ENCODE assay signal across 10 mouse cellular contexts in genomic region chr4:100994442-100995255, GRCm38 (mm10). TPM values are rescaled to one million over a fixed set of nuclear protein-coding genes. Genes with fewer than 3 reads are reported as not detected.
DNase-seq lines count a peak whose midpoint lies in the region; ATAC-seq lines count a peak whose summit lies in the region.
"Had no signal": no experiment of that assay in that cellular context is flagged by ENCODE, and none has a peak within 500 bp of the region (broad histone marks: within the 10 kb centered on the region; RNA-seq: fewer than 3 reads in every experiment).

No protein-coding gene starts in this region.

- H3K4me1 ChIP-seq in hindbrain, embryonic 11.5 days (replicated peaks; ENCODE audit: control insufficient read depth, insufficient read depth, low read length), result peaks cover 2% of the 10 kb centered on the region; the same call in 1 of the 2 replicates
- peaks cover 23% of the 10 kb centered on the region for H3K4me1 ChIP-seq in hindbrain, embryonic 16.5 days (ENCODE audit: control insufficient read depth, insufficient read depth, low read depth, low read length)
- no peaks in the 10 kb centered on the region for H3K4me1 ChIP-seq in intestine, embryonic 16.5 days (ENCODE audit: control insufficient read depth, insufficient read depth, low read length)
- H3K4me1 ChIP-seq in neural tube, embryonic 14.5 days (ENCODE audit: control insufficient read depth, insufficient read depth, low read length), result 0 out of 2 replicates have a peak, but pooled peaks cover 3% of the 10 kb centered on the region

- no peak overlapping the region for H3K9ac ChIP-seq in hindbrain, embryonic 11.5 days (ENCODE audit: low read depth, low read length)
- H3K9ac ChIP-seq in hindbrain, embryonic 16.5 days (ENCODE audit: low read depth, low read length), result no peak overlapping the region
- H3K9ac ChIP-seq in intestine, embryonic 16.5 days (ENCODE audit: low read depth, low read length), result no peak overlapping the region
- no peak overlapping the region for H3K9ac ChIP-seq in neural tube, embryonic 14.5 days (replicated peaks; ENCODE audit: low read depth, low read length)

- H3K4me2 ChIP-seq in hindbrain, embryonic 11.5 days (replicated peaks; ENCODE audit: low read depth, low read length), result no peak overlapping the region
- H3K4me2 ChIP-seq in hindbrain, embryonic 16.5 days (ENCODE audit: low read length), result no peak overlapping the region
- H3K4me2 ChIP-seq in intestine, embryonic 16.5 days (ENCODE audit: low read depth, low read length), result no peak overlapping the region
- no peak overlapping the region for H3K4me2 ChIP-seq in neural tube, embryonic 14.5 days (ENCODE audit: low read depth, low read length)

- WGBS in hindbrain, embryonic 11.5 days, result 71% methylated on average over 18 of the region's 18 CpGs
- whole genome bisulfite sequencing in hindbrain, embryonic 16.5 days, result 50% methylated on average over 18 of the region's 18 CpGs
- WGBS in intestine, embryonic 16.5 days, result 64% methylated on average over 18 of the region's 18 CpGs
- WGBS in neural tube, embryonic 14.5 days, result 71% methylated on average over 18 of the region's 18 CpGs

- H3K4me3 ChIP-seq in hindbrain, embryonic 11.5 days (ENCODE audit: low read depth, low read length), result no peak overlapping the region
- no peak overlapping the region for H3K4me3 ChIP-seq in hindbrain, embryonic 16.5 days (ENCODE audit: low read length)
- H3K4me3 ChIP-seq in intestine, embryonic 16.5 days (ENCODE audit: low read length), result no peak overlapping the region
- no peak overlapping the region for H3K4me3 ChIP-seq in neural tube, embryonic 14.5 days (ENCODE audit: low read depth, low read length)

- intact Hi-C loops in left cerebral cortex, postnatal 25 days (cut with DNase I), result loop anchor here (5.0 kb wide), 1 partner anchor 73 kb away; the partner anchor contains the start of gene Raver2

- H3K9me3 ChIP-seq in hindbrain, embryonic 11.5 days (ENCODE audit: control insufficient read depth, low read length), result no peaks in the 10 kb centered on the region
- no peaks in the 10 kb centered on the region for H3K9me3 ChIP-seq in hindbrain, embryonic 16.5 days (ENCODE audit: control insufficient read depth, low read length)
- H3K9me3 ChIP-seq in intestine, embryonic 16.5 days (ENCODE audit: control insufficient read depth, low read length), result no peaks in the 10 kb centered on the region
- H3K9me3 ChIP-seq in neural tube, embryonic 14.5 days (ENCODE audit: control insufficient read depth, low read length), result no peaks in the 10 kb centered on the region

- peak; percentile 41; the same call in 1 of the 2 replicates for ATAC-seq in hindbrain, embryonic 11.5 days (ENCODE audit: low FRiP score)
- ATAC-seq in hindbrain, embryonic 16.5 days, result no peak
- ATAC-seq in intestine, embryonic 16.5 days, result peak; percentile 69; the same call in 1 of the 2 replicates
- peak; percentile 35; the same call in 1 of the 2 replicates for ATAC-seq in neural tube, embryonic 14.5 days (ENCODE audit: low read depth)

- no peak overlapping the region; the same call in 1 of the 2 replicates for H3K27ac ChIP-seq in hindbrain, embryonic 11.5 days (ENCODE audit: low read depth, low read length)
- no peak overlapping the region for H3K27ac ChIP-seq in hindbrain, embryonic 16.5 days (ENCODE audit: low read depth, low read length)
- H3K27ac ChIP-seq in intestine, embryonic 16.5 days (ENCODE audit: low read length), result no peak overlapping the region
- no peak overlapping the region for H3K27ac ChIP-seq in neural tube, embryonic 14.5 days (ENCODE audit: low read depth, low read length)

- peak; percentile 17 for DNase-seq in hindbrain, embryonic 11.5 days (ENCODE audit: low spot score)
- peak; percentile 80 for DNase-seq in c-Kit-negative CD71-positive TER-119-positive erythroid progenitor cells, embryonic 14.5 days (ENCODE audit: low read depth, low spot score)
- DNase-seq in right cerebral cortex, adult 18-20 months, result no peak
- no peak for DNase-seq in left cerebral cortex, postnatal 25 days (ENCODE audit: low spot score in 2 of 2)
- no peak for DNase-seq in layer of hippocampus, postnatal 14 days (ENCODE audit: low spot score in 2 of 2)
- DNase-seq: thymus, postnatal 14 days had no signal

- no peaks in the 10 kb centered on the region for H3K27me3 ChIP-seq in hindbrain, embryonic 11.5 days (ENCODE audit: control insufficient read depth, insufficient read depth, low read length)
- H3K27me3 ChIP-seq in hindbrain, embryonic 16.5 days (replicated peaks; ENCODE audit: control insufficient read depth, insufficient read depth, low read length), result no peaks in the 10 kb centered on the region
- no peaks in the 10 kb centered on the region for H3K27me3 ChIP-seq in intestine, embryonic 16.5 days (replicated peaks; ENCODE audit: control insufficient read depth, insufficient read depth, low read length)
- no peaks in the 10 kb centered on the region for H3K27me3 ChIP-seq in neural tube, embryonic 14.5 days (ENCODE audit: control insufficient read depth, insufficient read depth, low read length)

- peaks cover 7% of the 10 kb centered on the region; the same call in 1 of the 2 replicates for H3K36me3 ChIP-seq in hindbrain, embryonic 11.5 days (ENCODE audit: control insufficient read depth, insufficient read depth, low read length)
- peaks cover 3% of the 10 kb centered on the region; the same call in 1 of the 2 replicates for H3K36me3 ChIP-seq in hindbrain, embryonic 16.5 days (ENCODE audit: control insufficient read depth, insufficient read depth, low read length)
- 0 out of 2 replicates have a peak, but pooled peaks cover 2% of the 10 kb centered on the region for H3K36me3 ChIP-seq in intestine, embryonic 16.5 days (ENCODE audit: control insufficient read depth, insufficient read depth, low read length)
- H3K36me3 ChIP-seq in neural tube, embryonic 14.5 days (ENCODE audit: control insufficient read depth, insufficient read depth, low read length), result no peaks in the 10 kb centered on the region

RNA-seq across cellular contexts. Expression of gene Gm10577, which starts 25.8 kb away (rescaled TPM):
- polyA plus RNA-seq in hindbrain, embryonic 11.5 days (2014; fragmentation: Nextera tagmentation; extraction: Ambion mirVana), result not detected in 2 replicates
- polyA plus RNA-seq in hindbrain, embryonic 16.5 days (2015; fragmentation: Nextera tagmentation; extraction: Ambion mirVana), result not detected in 2 replicates
- not detected in 2 replicates for polyA plus RNA-seq in intestine, embryonic 16.5 days (2015; fragmentation: Nextera tagmentation; extraction: Ambion mirVana)
- polyA plus RNA-seq in neural tube, embryonic 14.5 days (2014; fragmentation: Nextera tagmentation; extraction: Ambion mirVana), result not detected in 2 replicates
- not detected for total RNA-seq in left cerebral cortex, postnatal 25 days (2021)
- not detected for total RNA-seq in layer of hippocampus, postnatal 14 days (2021)
- total RNA-seq: layer of hippocampus, postnatal 10 days had no signal

Comparison
In these comparisons a context has a peak if more than half of its experiments do, and no peak if none do; other contexts are left out.
1. DNase-seq: peak in hindbrain, embryonic 11.5 days (single experiment) and c-Kit-negative CD71-positive TER-119-positive erythroid progenitor cells, embryonic 14.5 days (single experiment); none in right cerebral cortex, adult 18-20 months (single experiment), left cerebral cortex, postnatal 25 days (0 of 2) and layer of hippocampus, postnatal 14 days (0 of 2).